Mouse (Mus musculus) E14TG2a.4 (cell line): Measurements from ENCODE around the gene Klhl36.

Experiments
- H3K27me3 ChIP-seq: 2 replicates; pipeline ENCODE4 v1.6.1; 2014; ENCODE audit warnings: low read length, control low read depth; ENCODE audit not compliant: insufficient read depth
- H3K36me3 ChIP-seq: 2 replicates; pipeline ENCODE4 v1.6.1; 2014; ENCODE audit warnings: low read length, control low read depth; ENCODE audit not compliant: insufficient read depth
- H3K4me1 ChIP-seq: replicated peaks from 2 replicates; pipeline ENCODE4 v1.6.1; 2014; ENCODE audit warnings: low read depth, low read length, control low read depth
- H3K4me3 ChIP-seq: replicated peaks from 2 replicates; pipeline ENCODE4 v1.5.1; 2014; ENCODE audit warnings: mild to moderate bottlenecking, low read length
- H3K9me3 ChIP-seq: 2 replicates; pipeline ENCODE4 v1.6.1; 2014; ENCODE audit warnings: low read length, control low read depth
- CTCF ChIP-seq: conservative IDR thresholded peaks from 2 replicates; pipeline ENCODE4 v1.5.1; 2014; ENCODE audit warnings: low read length
- NANOG ChIP-seq: IDR thresholded peaks from 2 replicates; pipeline ENCODE4 v1.6.1; 2014; ENCODE audit warnings: borderline replicate concordance, low read length, mixed read lengths
- POU5F1 ChIP-seq: IDR thresholded peaks from 2 replicates; pipeline ENCODE4 v1.6.1; 2014; ENCODE audit warnings: low read length, borderline replicate concordance

Gene Klhl36

DNA sequence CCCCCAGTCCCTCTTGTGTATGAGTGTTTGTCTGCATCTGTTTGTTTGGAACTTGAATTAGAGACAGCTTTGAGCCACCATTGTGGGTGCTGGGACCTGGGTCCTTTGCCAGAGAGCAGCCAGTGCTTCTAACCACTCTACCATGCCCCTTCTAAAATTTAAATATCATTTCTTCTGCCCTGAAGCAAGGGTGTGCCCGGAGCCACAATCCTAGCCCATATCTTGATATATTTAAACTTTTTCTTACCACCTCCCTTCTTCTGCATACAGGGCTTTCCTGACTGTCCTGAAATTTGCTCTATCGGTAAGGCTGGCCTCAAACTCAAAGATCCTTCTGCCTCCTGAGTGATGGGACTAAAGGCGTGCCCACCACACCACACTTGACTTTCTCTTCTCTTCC is 55.3 kb downstream of the Klhl36 start:
- no peaks in the 10 kb centered on the region for H3K27me3 ChIP-seq
- no peaks in the 10 kb centered on the region for H3K9me3 ChIP-seq
- peaks cover 79% of the 10 kb centered on the region for H3K36me3 ChIP-seq
- peaks cover 94% of the 10 kb centered on the region for H3K4me1 ChIP-seq
- TF ChIP-seq POU5F1: no peak
- TF ChIP-seq NANOG: no peak
- TF ChIP-seq CTCF: no peak
- no peak overlapping the region for H3K4me3 ChIP-seq

DNA sequence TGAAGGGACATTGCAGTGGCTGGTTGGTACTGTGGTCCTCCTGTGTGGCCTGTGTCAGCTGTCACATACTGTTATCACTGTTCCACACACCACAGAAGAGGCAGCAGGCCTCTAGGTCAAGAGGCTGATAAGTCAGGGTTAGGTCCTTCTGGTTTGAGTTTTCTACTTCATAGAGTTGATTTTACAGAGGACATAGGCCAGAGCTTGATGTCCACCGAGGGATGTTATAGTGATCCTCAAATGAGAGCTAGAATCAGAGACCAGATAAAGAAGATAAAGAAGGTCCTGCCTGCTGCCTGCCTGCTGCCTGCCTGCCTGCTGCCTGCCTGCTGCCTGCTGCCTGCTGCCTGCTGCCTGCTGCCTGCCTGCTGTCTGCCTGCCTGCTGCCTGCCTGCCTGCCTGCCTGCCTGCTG is 56.1 kb downstream of the Klhl36 start:
- peaks cover 92% of the 10 kb centered on the region for H3K4me1 ChIP-seq
- H3K9me3 ChIP-seq: no peaks in the 10 kb centered on the region
- no peak overlapping the region for H3K4me3 ChIP-seq
- peaks cover 82% of the 10 kb centered on the region for H3K36me3 ChIP-seq
- TF ChIP-seq POU5F1 (no peak), NANOG (no peak), CTCF (no peak)
- no peaks in the 10 kb centered on the region for H3K27me3 ChIP-seq

DNA sequence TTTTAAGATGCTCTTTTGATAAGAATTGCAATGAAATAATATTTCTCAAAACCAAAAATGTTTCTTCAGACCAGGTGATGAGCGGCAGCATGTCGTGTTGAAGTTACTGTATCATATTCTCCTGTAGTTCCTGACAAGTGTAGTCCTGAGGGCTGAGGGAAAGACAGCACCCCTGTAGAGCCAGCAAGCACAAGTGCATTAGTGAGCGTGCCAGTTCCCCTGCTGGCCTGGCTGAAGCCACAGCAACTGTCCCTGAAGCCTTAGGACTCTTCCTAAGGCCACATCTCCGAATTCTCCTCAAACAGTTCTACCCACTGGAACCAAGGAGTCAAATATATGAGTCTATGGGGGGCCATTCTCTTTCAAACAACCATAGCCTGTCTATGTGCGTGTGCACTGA is 61.2 kb downstream of the Klhl36 start:
- peaks cover 89% of the 10 kb centered on the region for H3K36me3 ChIP-seq
- H3K27me3 ChIP-seq: no peaks in the 10 kb centered on the region
- no peaks in the 10 kb centered on the region for H3K9me3 ChIP-seq
- H3K4me1 ChIP-seq: peaks cover 93% of the 10 kb centered on the region
- TF ChIP-seq POU5F1 (no peak), NANOG (no peak), CTCF (no peak)
- 0 out of 2 replicates have a peak overlapping the region, but pooled peaks have one; percentile 13 for H3K4me3 ChIP-seq

DNA sequence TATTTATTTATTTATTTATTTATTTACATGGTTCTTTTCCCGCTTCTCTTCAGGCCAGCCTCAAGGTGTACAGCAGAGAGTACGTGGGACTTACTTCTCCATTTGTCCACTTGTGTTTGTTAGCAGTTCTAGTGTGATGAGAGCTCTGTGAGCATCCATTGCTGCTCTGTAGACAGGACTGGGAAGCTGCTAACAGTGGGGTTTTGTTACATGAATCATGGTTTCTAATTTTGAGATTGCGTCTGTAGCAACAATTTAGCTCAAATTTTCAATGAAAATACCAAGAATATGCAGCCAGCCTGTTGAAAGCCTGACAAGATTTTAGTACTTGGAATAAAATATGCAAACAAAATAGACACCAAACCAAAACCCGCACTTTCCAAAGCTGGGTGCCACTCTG is 63.4 kb downstream of the Klhl36 start:
- TF ChIP-seq CTCF: no peak

DNA sequence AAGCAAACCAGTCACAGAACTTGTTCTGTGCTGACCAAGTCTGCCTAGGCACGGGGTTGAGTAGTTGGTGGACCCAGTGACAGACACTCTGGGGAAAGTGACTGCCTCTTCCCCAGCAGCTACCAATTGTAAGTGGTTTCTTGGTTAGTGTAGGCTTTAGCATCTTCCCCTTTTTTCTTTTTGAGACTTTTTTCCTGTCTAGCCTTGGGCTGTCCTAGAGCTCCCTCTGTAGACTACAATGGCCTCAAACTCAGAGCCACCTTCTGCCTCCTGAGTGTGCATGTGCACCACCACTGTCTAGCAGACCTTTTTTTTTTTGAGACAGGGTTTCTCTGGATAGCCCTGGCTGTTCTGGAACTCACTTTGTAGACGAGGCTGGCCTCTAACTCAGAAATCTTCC is 64.4 kb downstream of the Klhl36 start:
- Histone ChIP-seq H3K4me3 (no peak overlapping the region), H3K4me1 (peaks cover 97% of the 10 kb centered on the region), H3K9me3 (no peaks in the 10 kb centered on the region), H3K36me3 (peaks cover 82% of the 10 kb centered on the region), H3K27me3 (no peaks in the 10 kb centered on the region)
- no peak for TF ChIP-seq POU5F1

More for the DNA sequence above, 63.4 kb downstream of the Klhl36 start:
- Histone ChIP-seq H3K9me3 (no peaks in the 10 kb centered on the region), H3K27me3 (no peaks in the 10 kb centered on the region), H3K36me3 (peaks cover 86% of the 10 kb centered on the region), H3K4me1 (peaks cover 98% of the 10 kb centered on the region), H3K4me3 (no peak overlapping the region)
